Mouse (Mus musculus) embryonic fibroblast, embryonic 13.5 days (primary cell): Measurements from ENCODE around the gene Nectin2.

ENCODE experiments used
- CTCF ChIP-seq: IDR thresholded peaks from 2 replicates; pipeline ENCODE4 v1.5.1; 2011; ENCODE audit warnings: mild to moderate bottlenecking, control low read depth, low read length, moderate library complexity, borderline replicate concordance; ENCODE audit not compliant: insufficient read depth
- POLR2A ChIP-seq: IDR thresholded peaks from 2 replicates; pipeline ENCODE4 v1.6.1; 2011; ENCODE audit warnings: low read depth, mild to moderate bottlenecking, control low read depth, low read length, moderate library complexity

DNA sequence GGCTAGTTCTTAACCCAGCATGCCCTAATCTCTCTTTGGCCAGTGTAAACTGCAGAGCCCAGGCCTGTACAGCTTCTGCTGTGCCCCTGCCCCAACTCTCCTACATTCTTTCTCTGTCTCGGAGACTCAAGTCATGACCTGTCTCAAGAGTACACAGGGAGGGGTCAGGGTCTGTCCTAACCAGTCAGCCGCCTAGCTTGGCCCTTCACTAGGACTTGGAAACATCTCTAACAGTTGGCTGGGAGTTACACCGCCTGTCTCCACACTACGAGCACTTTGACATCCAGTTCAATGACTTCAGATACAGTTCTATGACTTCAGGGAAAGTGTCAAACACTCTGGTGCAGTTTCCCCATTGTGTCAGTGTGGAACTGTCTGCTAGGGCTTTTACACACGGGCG is 58.8 kb downstream of the Nectin2 start:
- TF ChIP-seq POLR2A = no peak
- no peak for TF ChIP-seq CTCF
